Mouse (Mus musculus): Measurements from ENCODE around the gene Gm5129.
"Not testable (repeated sequence)": the region's sequence is repeated elsewhere in the genome, so short reads cannot be mapped to it uniquely, and the experiment has no call there.

The Gm5129 gene

DNA sequence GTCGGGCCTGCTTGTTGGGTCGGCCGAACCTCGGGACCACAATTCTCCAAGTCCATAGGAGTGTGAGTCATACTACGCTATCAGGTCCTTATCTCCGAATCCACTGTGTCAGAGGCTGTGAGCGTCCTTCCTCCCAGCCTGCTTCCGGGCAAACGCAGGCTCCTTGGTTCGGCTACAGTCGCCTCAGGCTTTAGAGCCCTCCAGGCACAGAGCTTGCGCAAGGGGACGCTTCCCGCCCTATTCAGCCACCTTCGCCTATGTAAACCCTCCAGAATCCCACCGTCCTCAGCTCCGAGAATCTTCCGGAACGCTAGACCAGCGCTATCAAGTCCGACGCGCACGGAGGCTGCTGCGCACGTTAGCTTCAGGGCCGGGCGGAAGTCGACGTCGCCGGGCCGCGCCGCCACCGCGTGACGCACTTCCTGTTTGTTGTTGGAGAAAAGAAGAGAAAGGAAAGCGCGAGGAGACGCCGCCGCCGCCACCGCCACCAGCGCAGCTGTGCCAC lies at the start of gene Gm5129, which contains the start of gene Dnajb6:
Gm5129 (minus strand) TSS at position 380 of the 505 bp plus-strand sequence.
Dnajb6 (plus strand) TSS at position 132 of the 505 bp plus-strand sequence.
- peak; percentile 88 for DNase-seq (ENCODE audit: low read depth, low spot score)

GRCm38 (mm10) chr5:29784906-29785305 lies 49.2 kb upstream of the Gm5129 start:
- not testable (repeated sequence) for DNase-seq (ENCODE audit: low read depth, low spot score)

DNA sequence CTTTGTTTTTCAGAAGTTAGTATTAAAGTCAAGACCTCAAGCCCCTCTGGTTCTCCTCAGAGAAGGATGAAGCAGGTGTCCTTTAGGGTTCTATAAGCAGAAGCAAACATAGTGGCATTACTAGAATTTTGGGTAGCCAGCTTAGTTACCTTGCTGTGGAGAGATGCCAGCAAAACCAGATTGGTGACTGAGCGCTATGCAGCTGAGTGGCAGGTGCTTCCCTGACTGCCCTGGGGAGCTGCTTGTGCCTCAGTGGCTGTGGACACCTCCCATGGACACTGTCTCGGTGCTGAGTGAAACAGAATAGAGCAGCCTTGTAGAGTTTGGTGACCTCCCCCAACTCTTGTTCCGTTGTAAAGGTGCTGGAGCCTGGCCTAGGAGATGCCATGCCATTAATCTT lies 46.5 kb upstream of the Gm5129 start:
- DNase-seq (ENCODE audit: low read depth, low spot score) = no peak

- not testable (repeated sequence) for DNase-seq (ENCODE audit: low read depth, low spot score)
Measured at GRCm38 (mm10) chr5:29779733-29780132, 44.0 kb upstream of the Gm5129 start.

GRCm38 (mm10) chr5:29778029-29778428 lies 42.3 kb upstream of the Gm5129 start:
- no peak for DNase-seq (ENCODE audit: low read depth, low spot score)

GRCm38 (mm10) chr5:29775437-29775836 lies 39.7 kb upstream of the Gm5129 start:
- no peak for DNase-seq (ENCODE audit: low read depth, low spot score)

DNA sequence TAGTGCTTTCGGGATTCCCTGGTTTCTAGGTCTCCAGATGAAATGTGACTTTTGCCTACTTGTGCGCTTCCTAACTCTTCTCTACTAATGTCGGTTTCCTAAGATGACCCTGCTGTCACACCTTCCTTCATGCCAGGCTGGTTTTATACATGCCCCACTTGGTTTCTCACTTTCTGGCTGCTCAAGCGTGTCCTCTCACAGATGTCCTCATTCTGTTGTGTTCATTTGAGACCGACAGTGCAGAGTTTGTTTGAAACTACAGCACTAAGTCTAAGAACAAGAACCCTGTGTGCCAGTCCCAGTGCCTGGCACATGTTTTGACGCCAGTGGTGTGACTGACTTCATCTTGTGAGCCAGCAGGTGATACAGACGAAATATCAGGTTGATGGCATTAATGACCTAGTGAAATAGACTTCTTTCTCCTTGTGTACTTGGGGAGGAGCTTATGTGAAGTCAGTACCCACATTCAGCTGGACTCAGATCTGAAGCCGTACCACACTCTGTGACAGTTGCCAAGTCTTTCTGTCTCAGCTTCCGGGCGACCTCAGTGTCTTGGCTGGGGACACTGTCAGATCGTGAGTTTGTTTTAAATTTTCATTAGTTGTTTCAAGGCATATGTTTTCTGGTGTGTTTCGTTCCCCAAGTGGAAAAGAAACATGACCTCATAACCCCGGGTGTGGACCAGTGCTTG lies 37.9 kb upstream of the Gm5129 start:
- no peak for DNase-seq (ENCODE audit: low read depth, low spot score)

- DNase-seq (ENCODE audit: low read depth, low spot score) = no peak
Measured at GRCm38 (mm10) chr5:29772651-29773330, 37.1 kb upstream of the Gm5129 start.

- no peak for DNase-seq (ENCODE audit: low read depth, low spot score)
Measured at GRCm38 (mm10) chr5:29772038-29772437, 36.3 kb upstream of the Gm5129 start.

DNA sequence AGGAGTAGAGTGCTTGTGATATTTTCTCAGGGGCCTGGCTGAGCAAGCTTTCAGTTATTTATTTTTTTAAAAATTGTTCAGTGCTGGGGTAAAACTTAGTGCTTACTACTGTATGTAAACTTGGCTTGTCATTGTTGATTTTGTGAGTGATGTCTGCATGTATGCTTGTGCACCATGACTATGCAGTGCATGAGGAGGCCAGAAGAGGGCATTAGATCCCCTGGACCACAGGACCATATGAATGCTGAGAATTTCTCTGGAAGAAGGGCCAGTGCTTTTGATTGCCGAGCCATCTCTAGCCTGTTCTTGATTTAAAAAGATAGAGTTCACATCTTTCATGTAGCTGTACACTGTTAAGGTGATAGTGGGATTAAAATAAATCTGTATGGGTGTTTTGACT lies 35.2 kb upstream of the Gm5129 start:
- DNase-seq (ENCODE audit: low read depth, low spot score) = no peak

GRCm38 (mm10) chr5:29759318-29759717 lies 23.6 kb upstream of the Gm5129 start:
- DNase-seq (ENCODE audit: low read depth, low spot score) = no peak

DNA sequence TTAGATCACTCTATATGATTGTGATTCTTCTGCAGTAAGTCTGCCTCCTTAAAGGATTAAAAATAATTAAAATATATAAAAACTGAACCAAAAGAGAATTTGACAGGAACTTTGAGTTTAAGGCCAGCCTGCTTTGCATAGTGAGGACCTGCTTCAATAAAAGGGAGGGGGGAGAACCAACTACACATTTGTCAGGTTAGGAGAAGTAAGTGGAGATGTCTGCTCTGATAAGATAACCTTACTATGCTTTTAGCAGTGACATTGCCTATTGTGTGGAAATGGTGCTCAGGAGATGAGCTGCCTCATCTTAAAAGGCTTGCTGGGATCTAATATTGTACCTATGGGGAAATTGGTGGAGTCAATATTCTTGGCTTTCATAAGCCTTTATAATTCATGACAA lies 17.2 kb upstream of the Gm5129 start:
- DNase-seq (ENCODE audit: low read depth, low spot score) = no peak

DNA sequence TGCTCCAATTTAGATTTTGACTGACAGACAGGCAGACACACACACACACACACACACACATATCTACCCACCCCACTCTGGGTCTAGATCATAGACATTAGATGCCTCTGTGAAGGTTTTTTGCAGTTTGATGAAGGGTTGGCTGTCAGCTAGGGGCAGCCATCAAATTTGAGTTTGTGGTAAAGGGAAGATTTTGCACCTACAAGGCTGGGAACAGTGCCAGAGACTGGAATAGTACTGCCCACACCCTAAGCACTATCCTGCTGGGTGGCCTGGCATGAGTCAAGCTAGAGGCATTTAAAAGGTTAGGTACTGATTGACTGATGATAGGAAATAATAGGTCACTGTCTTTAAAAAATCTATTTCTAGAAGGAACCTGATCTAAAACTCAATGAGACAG lies 15.6 kb upstream of the Gm5129 start:
- no peak for DNase-seq (ENCODE audit: low read depth, low spot score)

- no peak for DNase-seq (ENCODE audit: low read depth, low spot score)
Measured at GRCm38 (mm10) chr5:29747661-29748060, 11.9 kb upstream of the Gm5129 start.

- no peak for DNase-seq (ENCODE audit: low read depth, low spot score)
Measured at GRCm38 (mm10) chr5:29741093-29741492, 5.4 kb upstream of the Gm5129 start.

DNA sequence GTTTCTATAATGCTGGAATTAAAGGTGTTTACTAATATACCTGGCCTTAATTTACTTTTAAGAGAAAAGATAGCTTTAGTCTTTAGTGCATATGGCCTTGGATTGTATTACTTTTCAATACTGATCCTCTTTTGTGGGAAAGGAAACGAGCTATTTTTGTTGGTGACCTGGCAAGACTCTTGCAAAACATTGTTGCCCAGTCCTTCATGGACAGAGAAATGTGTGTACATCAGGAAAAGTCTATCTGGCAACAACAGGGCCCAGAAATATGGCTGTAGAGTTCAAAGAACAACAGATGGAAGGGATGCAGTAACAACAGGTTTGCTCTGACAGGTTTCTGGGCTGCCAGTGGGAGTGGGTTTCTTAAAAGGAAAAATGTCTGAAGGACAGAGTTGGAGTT lies 4.9 kb upstream of the Gm5129 start:
- no peak for DNase-seq (ENCODE audit: low read depth, low spot score)

DNA sequence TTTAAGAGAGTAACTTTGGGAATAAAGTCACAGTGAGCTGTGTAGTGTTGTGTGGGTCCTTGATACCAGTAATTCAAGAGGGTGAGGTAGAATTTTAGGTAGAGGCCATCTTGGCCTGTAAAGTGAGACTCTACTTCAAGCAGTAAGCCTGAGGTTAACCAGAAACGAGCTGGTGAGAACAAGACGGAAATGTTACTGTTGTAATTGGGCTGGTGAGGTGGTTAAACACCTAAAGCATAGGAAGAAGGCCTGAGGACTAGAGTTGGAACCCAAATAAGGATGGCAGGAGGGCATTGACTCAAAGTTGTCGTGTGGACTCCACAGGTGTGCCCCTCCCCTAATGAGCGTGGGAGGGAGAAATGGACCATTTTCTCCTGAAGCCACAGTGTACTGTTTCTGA lies 2.3 kb upstream of the Gm5129 start:
- no peak for DNase-seq (ENCODE audit: low read depth, low spot score)

GRCm38 (mm10) chr5:29737471-29737870 lies 1.7 kb upstream of the Gm5129 start:
- DNase-seq (ENCODE audit: low read depth, low spot score) = no peak

- no peak for DNase-seq (ENCODE audit: low read depth, low spot score)
Measured at GRCm38 (mm10) chr5:29736942-29737341, 1.2 kb upstream of the Gm5129 start.

DNA sequence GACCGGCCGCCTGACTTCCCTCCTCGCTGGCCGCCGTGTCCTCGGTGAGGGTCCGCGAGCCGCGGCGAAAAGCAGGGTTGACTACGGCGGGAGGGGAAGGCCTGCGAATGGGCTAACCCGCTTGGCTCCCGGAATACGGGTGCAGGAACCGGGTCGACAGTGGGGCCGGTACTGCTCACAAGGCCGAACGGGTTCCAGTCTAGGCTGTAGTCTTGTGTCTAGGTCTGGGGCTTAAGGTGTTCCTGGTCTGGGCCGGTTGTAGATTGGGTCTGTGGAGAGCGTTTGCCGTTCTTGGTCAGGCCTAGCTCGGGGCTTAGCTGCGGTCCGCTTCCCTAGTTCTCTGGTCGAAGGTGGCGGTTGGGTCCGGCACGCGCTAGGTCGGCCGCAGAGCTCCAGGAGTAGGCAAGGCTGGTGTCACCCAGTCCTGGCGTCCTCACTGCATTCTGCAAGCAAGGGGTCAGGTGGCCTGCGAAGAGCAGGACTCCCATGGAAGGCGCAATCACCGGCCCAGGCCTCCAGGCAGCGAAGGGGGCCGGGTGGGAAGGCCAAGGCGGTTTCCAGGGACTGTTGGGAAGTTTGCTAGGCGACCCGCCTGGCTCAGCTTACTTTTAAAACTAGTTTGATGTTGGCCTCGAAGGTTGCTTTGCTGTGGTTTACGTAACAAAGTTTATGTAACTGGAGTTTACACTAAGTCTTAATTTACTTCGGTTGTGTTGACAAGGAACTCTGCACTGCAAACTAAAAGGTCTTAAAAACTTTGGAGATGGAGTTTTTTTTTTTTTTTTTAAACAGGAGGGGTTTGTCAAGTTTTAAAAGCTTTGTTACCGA lies 551 bp upstream of the Gm5129 start:
- DNase-seq (ENCODE audit: low read depth, low spot score) = peak; percentile 57

DNA sequence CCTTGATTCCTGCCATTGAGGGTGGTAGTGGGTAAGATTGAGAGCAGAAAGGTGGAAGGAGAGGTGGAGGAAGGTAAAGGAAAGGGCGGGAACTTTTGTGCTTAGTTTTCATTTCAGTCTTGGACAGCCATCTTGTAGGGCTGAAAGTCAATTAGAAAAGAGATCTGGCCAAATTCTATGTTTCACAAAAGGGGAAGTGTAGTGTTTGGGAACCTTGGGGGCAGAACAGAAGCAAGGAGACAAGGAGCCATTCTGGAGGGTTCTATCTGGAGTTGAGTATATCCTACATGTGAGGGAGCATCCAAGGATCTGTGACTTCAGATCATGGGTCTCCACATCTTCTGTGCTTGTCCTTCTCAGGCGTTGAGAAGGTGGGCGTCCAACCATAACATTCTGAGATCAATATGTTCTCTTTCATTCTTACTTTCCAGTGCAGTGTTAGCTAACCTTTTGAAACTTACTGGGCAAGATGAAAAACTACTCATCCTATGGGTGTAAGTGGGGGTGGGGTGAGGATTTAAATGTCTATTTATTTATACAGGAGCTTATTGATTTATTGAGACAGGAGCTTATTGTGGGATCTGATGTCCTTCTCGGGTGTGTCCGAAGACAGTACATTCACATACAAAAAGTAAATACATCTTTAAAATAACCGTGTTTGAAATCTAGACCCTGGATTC lies 765 bp downstream of the Gm5129 start:
- DNase-seq (ENCODE audit: low read depth, low spot score) = no peak

DNA sequence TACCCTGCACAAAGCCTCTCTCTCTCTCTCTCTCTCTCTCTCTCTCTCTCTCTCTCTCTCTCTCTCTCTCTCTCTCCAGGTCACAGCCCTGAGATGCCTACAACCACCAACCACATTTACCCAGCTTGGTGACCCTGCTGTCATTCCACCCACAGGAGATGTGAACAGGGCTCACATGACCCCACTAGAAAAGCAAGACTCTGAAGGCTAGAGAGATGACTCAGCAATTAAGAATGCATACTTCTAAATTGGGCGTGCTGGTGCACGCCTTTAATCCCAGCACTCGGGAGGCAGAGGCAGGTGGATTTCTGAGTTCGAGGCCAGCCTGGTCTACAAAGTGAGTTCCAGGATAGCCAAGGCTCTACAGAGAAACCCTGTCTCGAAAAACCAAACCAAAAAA lies 9.7 kb downstream of the Gm5129 start:
- not testable (repeated sequence) for DNase-seq (ENCODE audit: low read depth, low spot score)
